Mouse (Mus musculus): Measurements from ENCODE around the gene Slc28a1. TPM values are rescaled to one million over a fixed set of nuclear protein-coding genes. Genes with fewer than 3 reads are reported as not detected.
A peak's percentile ranks its signal among the peaks of the same experiment; 100 is the strongest.

The Slc28a1 gene
- polyA plus RNA-seq, 1 experiment from 2014 or later, result 0.26 TPM

DNA sequence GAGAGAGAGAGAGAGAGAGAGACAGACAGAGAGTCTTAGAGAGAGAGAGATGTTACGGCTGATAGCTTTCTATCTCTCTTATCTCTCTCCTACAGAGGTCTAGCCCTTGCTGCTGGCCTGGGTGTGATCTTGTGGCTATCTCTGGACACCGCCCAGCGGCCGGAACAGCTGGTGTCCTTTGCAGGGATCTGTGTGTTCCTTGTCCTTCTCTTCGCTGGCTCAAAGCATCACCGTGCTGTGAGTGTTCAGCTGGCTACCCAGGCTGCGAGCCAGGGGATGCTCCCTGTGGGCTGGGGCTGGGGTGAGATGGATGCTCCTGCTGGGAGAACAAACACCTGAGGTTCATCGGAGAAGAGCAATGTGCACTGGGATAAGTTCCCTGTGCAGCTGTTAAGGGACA, 10.2 kb downstream of the Slc28a1 start:
- H3K27ac ChIP-seq (ENCODE audit: poor library complexity, severe bottlenecking), result peak overlapping the region; percentile 30; the same call in 1 of the 2 replicates
- H3K9me3 ChIP-seq (replicated peaks), result peaks cover 9% of the 10 kb centered on the region; the same call in 1 of the 2 replicates
- H3K36me3 ChIP-seq, result no peaks in the 10 kb centered on the region
- H3K9ac ChIP-seq, result no peak overlapping the region
- peaks cover 20% of the 10 kb centered on the region for H3K4me1 ChIP-seq (replicated peaks)
- WGBS, result 44% methylated on average over 8 of the region's 8 CpGs
- H3K4me2 ChIP-seq, result peak overlapping the region; percentile 33; the same call in 1 of the 2 replicates
- no peak overlapping the region for H3K4me3 ChIP-seq
- ATAC-seq (ENCODE audit: insufficient number of reproducible peaks, low FRiP score), result peak; percentile 87
- no peaks in the 10 kb centered on the region for H3K27me3 ChIP-seq (replicated peaks)

DNA sequence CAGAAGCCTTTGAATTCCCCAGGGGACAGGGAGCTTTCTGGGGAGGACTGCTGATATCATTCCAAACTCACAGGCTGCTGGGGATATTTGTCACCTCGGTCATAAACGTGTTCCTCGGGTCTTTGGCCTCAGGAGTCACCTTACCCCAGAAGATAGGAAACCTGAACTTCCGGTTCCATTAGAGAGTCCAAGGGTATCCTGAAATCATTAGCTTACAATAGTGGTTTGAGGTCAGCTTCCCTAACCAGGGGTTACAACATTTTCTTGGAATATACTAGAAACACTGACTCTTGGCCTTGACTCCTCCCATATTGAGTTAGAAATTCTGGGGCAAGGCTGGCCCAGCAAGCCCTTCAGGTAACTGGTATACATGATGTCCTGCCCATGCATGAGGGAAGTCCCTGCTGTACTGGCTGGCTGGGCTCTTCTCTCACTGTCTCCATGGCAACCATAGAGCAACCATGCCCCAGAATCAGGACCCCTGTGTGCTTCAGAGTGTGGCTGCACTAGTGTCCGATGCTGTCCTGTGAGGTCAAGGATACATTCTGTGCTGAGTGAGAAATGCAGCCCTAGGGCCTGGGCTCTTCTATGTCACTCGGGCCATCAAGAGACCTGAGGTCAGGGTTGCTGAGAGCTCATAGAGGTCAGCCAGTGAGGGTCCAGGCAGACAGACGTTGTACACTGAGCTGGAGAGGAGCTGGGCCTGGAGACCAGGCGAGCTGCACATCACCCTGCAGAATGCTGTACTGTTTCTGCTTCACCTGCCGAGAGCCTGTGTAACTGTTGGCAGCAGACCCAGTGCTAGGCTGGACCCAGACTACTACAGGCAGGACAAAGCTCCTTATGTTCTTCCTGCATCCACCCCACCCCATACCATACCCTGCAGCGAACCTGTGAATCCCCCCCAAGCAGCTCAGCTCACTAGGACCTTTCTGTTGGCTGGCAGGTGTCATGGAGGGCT, 10.9 kb downstream of the Slc28a1 start:
- Histone ChIP-seq H3K4me3 (no peak overlapping the region), H3K27ac (ENCODE audit: poor library complexity, severe bottlenecking) (peak overlapping the region; percentile 30; the same call in 1 of the 2 replicates), H3K27me3 (replicated peaks) (no peaks in the 10 kb centered on the region), H3K9me3 (replicated peaks) (peaks cover 9% of the 10 kb centered on the region; the same call in 1 of the 2 replicates), H3K4me1 (replicated peaks) (peaks cover 22% of the 10 kb centered on the region), H3K9ac (no peak overlapping the region), H3K36me3 (no peaks in the 10 kb centered on the region), H3K4me2 (peak overlapping the region; percentile 33; the same call in 1 of the 2 replicates)
- ATAC-seq (ENCODE audit: insufficient number of reproducible peaks, low FRiP score), result no peak
- 68% methylated on average over 10 of the region's 10 CpGs for WGBS

DNA sequence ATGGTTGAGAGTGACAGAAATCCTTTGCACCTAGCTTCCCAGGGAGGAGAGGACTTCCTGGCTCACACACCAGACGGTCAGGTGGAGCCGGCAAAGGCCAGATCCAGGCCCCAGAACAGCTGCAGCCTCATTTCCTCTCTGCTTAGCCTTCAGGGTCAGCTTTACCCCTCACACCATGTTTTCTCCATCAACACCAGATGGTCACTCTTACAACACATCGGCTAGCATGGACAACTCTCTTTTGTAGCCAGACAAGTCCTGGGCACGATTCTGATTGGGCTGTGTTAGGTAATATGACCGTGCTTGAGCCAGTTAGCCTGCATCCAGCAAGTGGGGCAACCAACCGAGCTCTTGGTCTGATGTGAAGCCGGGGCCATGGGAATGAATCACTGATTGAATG, 17.3 kb downstream of the Slc28a1 start:
- Histone ChIP-seq H3K4me3 (no peak overlapping the region), H3K36me3 (no peaks in the 10 kb centered on the region), H3K9ac (no peak overlapping the region), H3K27ac (ENCODE audit: poor library complexity, severe bottlenecking) (no peak overlapping the region), H3K4me1 (replicated peaks) (peaks cover 49% of the 10 kb centered on the region), H3K9me3 (replicated peaks) (peaks cover 9% of the 10 kb centered on the region; the same call in 1 of the 2 replicates), H3K4me2 (no peak overlapping the region), H3K27me3 (replicated peaks) (no peaks in the 10 kb centered on the region)
- 71% methylated on average over 7 of the region's 7 CpGs for WGBS
- ATAC-seq (ENCODE audit: insufficient number of reproducible peaks, low FRiP score), result no peak

DNA sequence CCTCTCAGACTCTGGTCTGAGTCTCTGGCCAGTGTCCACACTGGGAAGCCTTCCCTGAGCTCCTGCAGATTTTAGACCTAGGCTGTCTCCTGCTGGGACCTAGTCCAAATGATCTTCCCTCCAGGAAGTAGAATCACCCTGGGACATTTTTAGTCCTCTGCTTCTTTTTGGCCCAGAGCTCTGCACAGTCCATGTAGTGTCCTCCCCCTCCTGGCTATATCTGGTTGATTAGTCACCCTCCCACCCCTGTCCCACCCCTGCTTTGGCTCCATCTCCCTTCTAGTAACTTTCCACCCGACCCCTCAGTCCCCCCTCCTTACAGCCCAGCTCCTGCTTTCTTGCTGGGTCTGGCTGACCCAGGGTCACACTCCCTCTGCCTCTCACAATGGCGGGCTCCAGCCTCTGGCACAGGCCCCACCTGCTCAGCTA, 18.3 kb downstream of the Slc28a1 start:
- peaks cover 52% of the 10 kb centered on the region for H3K4me1 ChIP-seq (replicated peaks)
- H3K36me3 ChIP-seq, result no peaks in the 10 kb centered on the region
- H3K4me3 ChIP-seq, result no peak overlapping the region
- H3K4me2 ChIP-seq, result no peak overlapping the region
- H3K9ac ChIP-seq, result no peak overlapping the region
- H3K27ac ChIP-seq (ENCODE audit: poor library complexity, severe bottlenecking), result peak overlapping the region; percentile 56
- H3K27me3 ChIP-seq (replicated peaks), result no peaks in the 10 kb centered on the region
- peak; percentile 74 for ATAC-seq (ENCODE audit: insufficient number of reproducible peaks, low FRiP score)
- 0 out of 2 replicates have a peak, but pooled peaks cover 4% of the 10 kb centered on the region for H3K9me3 ChIP-seq (replicated peaks)
- WGBS, result 25% methylated on average over 2 of the region's 2 CpGs

DNA sequence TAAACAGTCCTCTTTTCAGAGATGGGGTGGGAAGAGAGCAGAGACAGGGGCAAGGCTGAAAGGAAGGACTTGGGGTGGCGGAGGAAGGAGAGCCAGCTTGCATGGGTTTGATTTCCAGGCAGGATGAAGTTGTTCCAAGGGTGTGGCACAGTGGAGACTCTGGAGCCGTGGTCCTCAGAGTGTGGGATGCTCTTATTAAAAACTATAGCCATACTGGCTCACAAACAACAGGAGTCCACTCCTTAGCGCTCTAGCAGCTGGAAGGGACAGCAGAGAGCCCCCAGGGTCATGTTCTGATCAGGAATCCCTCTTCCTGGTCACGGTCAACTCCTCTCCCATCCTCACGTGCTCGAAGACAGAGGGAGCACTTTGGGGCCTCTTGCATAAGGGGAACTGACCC, 18.8 kb downstream of the Slc28a1 start:
- H3K27ac ChIP-seq (ENCODE audit: poor library complexity, severe bottlenecking), result peak overlapping the region; percentile 56
- ATAC-seq (ENCODE audit: insufficient number of reproducible peaks, low FRiP score), result no peak
- no peaks in the 10 kb centered on the region for H3K27me3 ChIP-seq (replicated peaks)
- no peaks in the 10 kb centered on the region for H3K36me3 ChIP-seq
- 78% methylated on average over 6 of the region's 6 CpGs for WGBS
- peaks cover 53% of the 10 kb centered on the region for H3K4me1 ChIP-seq (replicated peaks)
- H3K4me3 ChIP-seq, result no peak overlapping the region
- no peak overlapping the region for H3K9ac ChIP-seq
- H3K9me3 ChIP-seq (replicated peaks), result no peaks in the 10 kb centered on the region
- H3K4me2 ChIP-seq, result no peak overlapping the region

DNA sequence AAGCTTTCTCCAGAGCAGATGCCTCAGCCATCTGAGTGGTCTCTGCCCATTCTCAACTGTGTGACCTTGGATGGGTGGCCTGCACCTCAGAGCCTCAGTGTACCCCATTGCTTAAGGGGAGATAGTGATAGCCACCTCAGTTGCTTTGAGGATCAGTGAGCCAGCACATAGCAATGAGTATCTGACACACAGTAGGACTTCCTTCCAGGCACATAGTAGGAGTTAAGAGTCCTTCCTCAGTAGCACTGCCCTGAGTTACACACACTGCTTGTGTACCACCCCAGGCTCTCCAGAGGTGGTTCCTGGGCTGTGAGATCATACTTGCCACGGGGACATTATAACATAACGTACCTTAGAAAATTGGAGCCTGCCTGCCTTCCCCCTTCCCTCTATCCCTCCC, 19.3 kb downstream of the Slc28a1 start:
- Histone ChIP-seq H3K4me2 (peak overlapping the region; percentile 52; the same call in 1 of the 2 replicates), H3K4me1 (replicated peaks) (peaks cover 51% of the 10 kb centered on the region), H3K4me3 (no peak overlapping the region), H3K36me3 (no peaks in the 10 kb centered on the region), H3K9me3 (replicated peaks) (no peaks in the 10 kb centered on the region), H3K27me3 (replicated peaks) (no peaks in the 10 kb centered on the region), H3K27ac (ENCODE audit: poor library complexity, severe bottlenecking) (peak overlapping the region; percentile 76), H3K9ac (peak overlapping the region; percentile 52; the same call in 1 of the 2 replicates)
- no peak; the same call in 1 of the 2 replicates for ATAC-seq (ENCODE audit: insufficient number of reproducible peaks, low FRiP score)
- WGBS, result 83% methylated on average over 2 of the region's 2 CpGs

DNA sequence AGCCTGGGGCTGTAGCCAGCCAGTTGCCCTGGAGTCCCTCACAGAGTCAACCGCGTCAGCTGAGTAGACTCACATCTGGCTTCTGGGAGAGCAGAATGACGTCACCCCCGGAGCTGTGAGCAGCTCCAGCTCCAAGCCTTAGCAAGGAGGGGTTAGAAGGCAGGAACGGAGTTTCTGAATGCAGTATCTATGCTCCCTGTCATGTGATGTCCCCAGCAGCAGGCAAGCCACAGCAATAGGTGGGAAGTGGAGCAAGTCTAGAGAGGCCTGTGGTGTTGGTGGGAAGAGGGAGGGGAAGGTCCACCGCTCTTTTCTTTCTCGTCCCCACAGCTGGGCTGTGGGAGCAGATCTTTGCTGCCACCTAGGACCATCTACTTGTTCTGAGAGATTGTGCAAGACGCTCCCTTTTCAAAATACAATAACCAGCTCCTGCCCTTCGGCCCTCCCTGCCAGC, 20.0 kb downstream of the Slc28a1 start:
- peak overlapping the region; percentile 52; the same call in 1 of the 2 replicates for H3K9ac ChIP-seq
- WGBS, result 11% methylated on average over 9 of the region's 9 CpGs

DNA sequence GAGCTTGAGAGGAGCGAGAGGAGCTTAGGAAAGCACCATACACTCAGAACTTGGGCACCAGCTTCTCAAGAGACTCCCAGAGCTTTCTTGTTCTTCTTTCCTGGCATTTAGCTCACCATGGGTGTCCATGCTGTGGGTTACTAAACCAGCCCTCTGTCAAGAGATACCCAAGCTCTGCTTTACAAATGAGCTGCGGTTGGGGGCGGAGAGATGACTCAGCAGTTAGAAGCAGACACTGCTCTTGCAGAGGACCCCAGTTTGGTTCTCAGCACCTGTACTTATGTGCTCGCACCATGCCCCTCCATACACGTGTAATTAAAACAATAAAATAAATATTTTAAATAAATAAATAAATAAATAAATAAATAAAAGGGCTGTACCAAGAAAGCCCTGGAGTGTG, 22.7 kb downstream of the Slc28a1 start:
- H3K36me3 ChIP-seq, result no peaks in the 10 kb centered on the region
- peaks cover 39% of the 10 kb centered on the region for H3K4me1 ChIP-seq (replicated peaks)
- no peak overlapping the region for H3K4me2 ChIP-seq
- H3K9me3 ChIP-seq (replicated peaks), result no peaks in the 10 kb centered on the region
- H3K9ac ChIP-seq, result no peak overlapping the region
- no peak for ATAC-seq (ENCODE audit: insufficient number of reproducible peaks, low FRiP score)
- H3K4me3 ChIP-seq, result no peak overlapping the region
- H3K27ac ChIP-seq (ENCODE audit: poor library complexity, severe bottlenecking), result no peak overlapping the region
- 81% methylated on average over 5 of the region's 5 CpGs for WGBS
- no peaks in the 10 kb centered on the region for H3K27me3 ChIP-seq (replicated peaks)

More for the DNA sequence above, 20.0 kb downstream of the Slc28a1 start:
- Histone ChIP-seq H3K27ac (ENCODE audit: poor library complexity, severe bottlenecking) (peak overlapping the region; percentile 76), H3K4me3 (peak overlapping the region; percentile 5), H3K9me3 (replicated peaks) (no peaks in the 10 kb centered on the region), H3K4me1 (replicated peaks) (peaks cover 47% of the 10 kb centered on the region), H3K36me3 (no peaks in the 10 kb centered on the region), H3K27me3 (replicated peaks) (no peaks in the 10 kb centered on the region), H3K4me2 (peak overlapping the region; percentile 52)
- peak; percentile 88 for ATAC-seq (ENCODE audit: insufficient number of reproducible peaks, low FRiP score)

DNA sequence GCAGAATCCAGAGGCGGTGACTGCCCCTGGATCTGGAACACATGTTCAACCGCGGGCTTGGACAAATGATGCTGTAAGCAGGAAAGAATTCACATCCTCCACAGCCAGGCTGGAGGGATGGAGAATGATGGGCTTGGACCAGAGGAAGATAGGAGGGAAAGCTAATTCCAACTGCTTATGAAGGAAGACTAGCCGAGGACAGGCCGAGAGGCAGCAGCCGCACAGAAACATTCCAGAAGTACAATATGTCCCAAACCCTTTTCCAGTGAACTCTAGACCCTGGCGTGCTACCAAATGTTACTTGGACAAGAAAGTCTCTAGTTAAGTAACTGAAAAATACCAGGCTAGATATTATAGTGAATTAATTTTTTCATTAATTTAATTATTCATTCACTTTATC, 24.5 kb downstream of the Slc28a1 start:
- no peaks in the 10 kb centered on the region for H3K36me3 ChIP-seq
- 64% methylated on average over 7 of the region's 7 CpGs for WGBS
- no peaks in the 10 kb centered on the region for H3K27me3 ChIP-seq (replicated peaks)
- H3K4me3 ChIP-seq, result no peak overlapping the region
- no peak for ATAC-seq (ENCODE audit: insufficient number of reproducible peaks, low FRiP score)
- H3K4me2 ChIP-seq, result no peak overlapping the region
- H3K27ac ChIP-seq (ENCODE audit: poor library complexity, severe bottlenecking), result no peak overlapping the region
- no peak overlapping the region for H3K9ac ChIP-seq
- peaks cover 20% of the 10 kb centered on the region for H3K4me1 ChIP-seq (replicated peaks)
- H3K9me3 ChIP-seq (replicated peaks), result no peaks in the 10 kb centered on the region

DNA sequence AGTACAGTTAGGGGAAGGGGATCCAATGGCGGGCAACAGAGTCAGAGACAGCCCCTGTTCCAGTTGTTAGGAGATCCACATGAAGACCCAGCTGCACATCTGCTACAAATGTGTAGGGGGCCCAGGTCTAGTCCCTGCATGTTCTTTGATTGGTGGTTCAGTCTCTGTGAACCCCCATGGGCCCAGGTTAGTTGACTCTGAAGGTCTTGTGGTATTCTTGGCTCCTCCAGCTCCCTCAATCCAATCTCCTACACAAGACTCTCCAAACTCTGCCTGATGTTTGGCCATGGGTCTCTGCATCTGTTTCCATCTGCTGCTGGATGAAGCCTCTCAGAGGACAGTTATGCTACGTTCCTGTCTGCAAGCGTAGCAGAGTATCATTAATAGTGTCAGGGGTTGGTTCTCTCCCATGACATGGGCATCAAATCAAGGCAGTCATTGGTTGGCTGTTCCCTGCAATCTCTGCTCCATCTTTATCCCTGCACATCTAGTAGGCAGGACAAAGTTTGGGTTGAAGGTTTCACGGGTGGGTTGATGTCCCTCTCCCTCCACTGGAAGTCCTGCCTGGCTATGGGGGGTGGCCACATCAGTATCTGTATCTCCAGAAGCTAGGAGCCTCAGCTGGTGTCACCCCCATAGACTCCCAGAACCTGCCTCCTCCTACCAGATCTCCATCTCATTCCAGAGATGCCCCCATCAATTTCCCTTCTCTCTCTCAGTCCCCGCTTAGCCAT, 25.2 kb downstream of the Slc28a1 start:
- Histone ChIP-seq H3K27ac (ENCODE audit: poor library complexity, severe bottlenecking) (peak overlapping the region; percentile 22; the same call in 1 of the 2 replicates), H3K4me2 (no peak overlapping the region)
- 84% methylated on average over 5 of the region's 5 CpGs for WGBS

DNA sequence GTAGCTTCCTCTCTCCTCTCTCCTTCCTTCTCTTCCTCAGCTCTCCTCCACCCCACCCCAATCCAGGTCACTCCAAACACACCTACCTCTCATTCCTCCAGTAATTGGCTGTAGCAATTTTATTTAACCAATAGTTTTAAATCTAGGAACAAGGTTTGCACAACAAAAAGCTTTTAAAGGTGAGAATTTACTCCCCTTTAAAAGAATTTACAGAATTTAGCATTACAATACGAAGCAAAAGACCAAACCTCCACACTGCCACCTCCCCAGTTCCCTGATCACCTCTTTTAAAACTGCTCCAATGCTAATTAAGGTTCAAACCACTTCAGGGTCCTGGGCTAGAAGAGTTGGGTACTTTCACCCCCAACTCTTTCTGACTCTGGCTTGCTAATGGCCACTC, 26.9 kb downstream of the Slc28a1 start:
- Histone ChIP-seq H3K4me3 (no peak overlapping the region), H3K9ac (no peak overlapping the region), H3K4me2 (no peak overlapping the region), H3K36me3 (no peaks in the 10 kb centered on the region), H3K4me1 (replicated peaks) (peaks cover 7% of the 10 kb centered on the region; the same call in 1 of the 2 replicates), H3K27me3 (replicated peaks) (no peaks in the 10 kb centered on the region), H3K27ac (ENCODE audit: poor library complexity, severe bottlenecking) (no peak overlapping the region), H3K9me3 (replicated peaks) (no peaks in the 10 kb centered on the region)
- 80% methylated on average over 1 of the region's 1 CpGs for WGBS
- no peak for ATAC-seq (ENCODE audit: insufficient number of reproducible peaks, low FRiP score)

More for the DNA sequence above, 25.2 kb downstream of the Slc28a1 start:
- no peaks in the 10 kb centered on the region for H3K9me3 ChIP-seq (replicated peaks)
- no peak overlapping the region for H3K4me3 ChIP-seq
- no peak for ATAC-seq (ENCODE audit: insufficient number of reproducible peaks, low FRiP score)
- H3K4me1 ChIP-seq (replicated peaks), result peaks cover 13% of the 10 kb centered on the region
- H3K27me3 ChIP-seq (replicated peaks), result no peaks in the 10 kb centered on the region
- H3K36me3 ChIP-seq, result no peaks in the 10 kb centered on the region
- H3K9ac ChIP-seq, result no peak overlapping the region
